Mouse (Mus musculus) adipocyte (in vitro differentiated cells): ENCODE results near the gene Psmd1.

Experiments used
- DNase-seq: peaks from one replicate; pipeline ENCODE4 v3.0.0-alpha.2; 2016; ENCODE audit warnings: low spot score

Gene Psmd1

GRCm38 (mm10) chr1:86156075-86156474 lies 91.9 kb downstream of the Psmd1 start:
- DNase-seq: no peak

DNA sequence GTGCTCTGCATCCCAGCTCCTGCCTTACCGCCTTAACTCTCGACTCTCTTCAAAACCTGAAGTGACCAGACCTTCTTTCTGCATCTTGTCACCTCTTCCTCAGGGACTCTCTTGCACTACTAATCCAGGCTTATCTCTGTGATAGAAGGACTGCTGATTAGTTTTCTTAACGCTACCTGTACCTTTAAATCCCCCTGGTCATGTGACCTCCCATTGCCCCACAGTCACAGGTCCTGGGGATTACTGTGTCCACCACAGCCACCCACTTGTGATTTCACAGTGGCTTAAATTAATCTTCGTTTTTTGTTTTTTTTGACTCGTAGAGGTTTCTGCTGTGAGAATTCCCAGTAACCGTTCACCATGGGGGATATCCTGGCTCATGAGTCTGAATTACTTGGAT lies 92.4 kb downstream of the Psmd1 start:
- DNase-seq: no peak

DNA sequence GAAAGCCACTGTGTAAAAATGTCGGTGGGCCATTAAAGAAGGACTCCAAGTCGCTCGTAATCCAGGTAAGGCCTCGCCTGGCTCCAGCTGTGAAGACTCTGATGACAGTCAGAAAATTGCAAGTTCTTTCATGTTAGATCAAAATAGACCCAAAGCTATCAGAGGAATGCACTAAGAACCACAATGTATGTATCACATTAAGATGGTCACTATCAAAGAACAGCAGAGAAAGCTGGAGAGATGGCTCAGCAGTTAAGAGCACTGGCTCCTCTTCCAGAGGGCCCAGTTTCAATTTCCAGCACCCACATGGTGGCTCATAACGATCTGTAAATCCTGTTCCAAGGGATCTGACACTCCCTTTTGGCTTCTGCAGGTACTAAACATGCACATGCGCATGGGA lies 95.9 kb downstream of the Psmd1 start:
- no peak for DNase-seq

DNA sequence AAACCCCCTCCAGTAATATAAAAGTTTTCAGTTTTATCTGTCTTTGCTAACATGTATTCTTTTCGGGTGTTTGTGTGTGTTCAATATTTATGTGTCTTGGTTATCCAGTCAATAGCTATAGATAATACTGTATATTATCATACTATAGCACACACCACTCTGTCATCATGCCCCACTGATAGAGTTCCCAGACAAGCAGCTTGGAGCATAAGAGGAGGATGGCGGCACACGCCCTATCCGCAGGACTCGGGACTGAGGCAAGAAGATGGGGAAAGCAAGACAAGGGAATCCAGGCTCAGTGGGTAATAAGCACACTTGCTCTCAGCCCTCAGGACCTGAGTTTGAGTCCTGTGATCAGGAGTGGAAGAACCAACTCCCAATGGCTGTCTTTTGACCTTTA lies 96.3 kb downstream of the Psmd1 start:
- DNase-seq: no peak

DNA sequence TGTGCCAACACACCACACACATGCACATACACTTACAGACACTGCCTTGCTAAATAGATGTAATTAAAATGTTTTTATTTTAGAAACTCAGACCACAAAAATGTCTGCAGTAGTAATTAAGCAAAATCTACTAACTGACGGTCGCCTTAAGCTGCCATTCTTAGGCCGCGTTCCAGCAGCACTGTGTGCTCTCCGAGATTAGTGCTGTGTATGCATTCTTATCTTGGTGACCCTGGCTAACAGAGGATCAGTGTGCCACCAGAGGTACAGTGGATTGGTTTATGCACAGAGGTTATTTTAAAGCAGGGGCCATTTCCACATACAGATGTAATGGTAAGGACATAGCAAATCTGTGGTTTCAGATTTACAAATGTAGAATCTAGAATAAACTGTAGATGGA lies 96.9 kb downstream of the Psmd1 start:
- no peak for DNase-seq

DNA sequence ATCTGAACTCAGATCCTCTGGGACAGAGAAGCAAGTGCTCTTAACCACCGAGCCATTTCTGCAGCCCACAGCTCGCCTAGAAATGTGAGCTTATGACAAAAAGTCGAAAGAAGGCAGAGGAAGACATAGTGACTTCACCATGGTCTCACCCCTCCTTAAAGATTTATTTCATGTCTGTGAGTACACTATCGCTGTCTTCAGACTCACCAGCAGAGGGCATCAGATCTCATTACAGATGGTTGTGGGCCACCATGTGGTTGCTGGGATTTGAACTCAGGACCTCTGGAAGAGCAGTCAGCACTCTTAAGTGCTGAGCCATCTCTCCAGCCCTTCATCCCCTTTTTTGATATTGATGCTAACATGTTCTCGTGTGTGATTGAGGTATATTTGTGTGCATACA lies 110.4 kb downstream of the Psmd1 start:
- no peak for DNase-seq

GRCm38 (mm10) chr1:86176066-86176465 lies 111.9 kb downstream of the Psmd1 start:
- no peak for DNase-seq

DNA sequence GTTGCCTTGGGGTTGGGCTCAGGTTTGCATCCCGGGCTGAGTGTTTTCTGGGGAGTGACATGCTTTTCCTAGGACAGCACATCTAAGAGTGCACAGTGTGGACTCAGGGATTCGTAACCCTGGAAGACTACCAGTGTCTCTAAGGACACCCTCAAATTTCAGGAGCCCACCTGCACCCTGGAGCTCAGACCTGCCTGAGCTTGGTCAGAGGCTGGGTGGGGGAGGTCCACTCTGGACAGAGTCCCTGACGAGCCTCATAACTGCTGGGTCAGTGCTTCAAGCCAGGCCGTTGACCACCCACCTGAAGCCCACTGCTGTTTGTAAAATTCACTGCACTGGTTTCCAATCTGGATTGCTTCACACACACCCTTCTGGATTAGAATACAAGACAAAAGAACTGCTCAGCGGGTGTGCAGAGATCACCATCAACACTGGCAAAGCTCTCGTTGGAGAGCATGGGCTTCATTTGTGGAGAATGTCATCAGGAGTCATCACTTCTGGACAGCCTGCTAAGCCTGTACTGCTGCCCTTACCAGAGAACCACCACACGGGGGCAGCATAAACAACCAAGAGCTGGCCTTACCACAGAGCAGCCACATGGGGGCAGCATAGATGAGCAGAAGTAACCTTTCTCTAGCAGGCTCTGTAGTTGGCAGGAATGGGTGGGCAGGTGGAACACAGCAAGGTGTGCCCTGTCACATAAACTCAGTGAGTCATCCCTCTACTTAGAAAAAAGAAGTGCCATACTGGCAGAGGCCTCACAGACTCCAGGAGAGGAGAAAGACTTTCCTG lies 114.5 kb downstream of the Psmd1 start:
- DNase-seq: peak; percentile 93

DNA sequence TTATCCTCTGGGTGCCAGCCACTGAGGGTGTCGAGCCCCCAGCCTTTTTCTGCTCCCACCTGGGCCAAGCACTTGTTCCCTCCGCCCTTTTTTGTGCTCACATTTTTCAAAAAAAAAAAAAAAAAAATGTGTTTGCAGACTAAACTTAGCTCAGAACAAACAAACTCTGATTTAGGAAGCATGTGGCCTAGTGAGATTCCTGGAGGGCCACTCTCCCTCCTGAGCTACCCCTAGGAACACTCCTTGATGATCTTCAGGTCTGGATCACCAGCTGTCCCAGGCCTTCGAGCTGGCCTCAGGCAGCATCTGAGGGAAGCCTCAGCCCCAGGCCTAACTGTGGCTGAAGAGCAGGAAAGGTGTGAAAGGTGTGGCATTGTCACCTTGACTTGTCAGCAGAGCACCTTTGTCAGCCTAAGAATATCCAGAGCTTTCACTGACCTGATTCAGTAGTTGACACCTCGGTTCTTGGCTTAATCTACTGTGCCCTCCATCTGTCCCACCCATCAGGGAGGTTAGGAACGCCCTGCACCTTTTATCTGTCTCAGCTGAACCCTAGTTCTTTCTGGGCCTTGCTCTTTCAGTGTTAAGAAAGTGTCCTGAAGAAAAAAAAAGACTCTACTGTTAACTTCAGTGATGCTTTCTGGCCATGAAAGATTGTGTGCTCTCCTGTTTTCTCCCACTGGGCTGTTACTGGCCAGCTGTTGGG lies 118.0 kb downstream of the Psmd1 start:
- no peak for DNase-seq

- no peak for DNase-seq
Measured at GRCm38 (mm10) chr1:86183577-86184263, 119.5 kb downstream of the Psmd1 start.

DNA sequence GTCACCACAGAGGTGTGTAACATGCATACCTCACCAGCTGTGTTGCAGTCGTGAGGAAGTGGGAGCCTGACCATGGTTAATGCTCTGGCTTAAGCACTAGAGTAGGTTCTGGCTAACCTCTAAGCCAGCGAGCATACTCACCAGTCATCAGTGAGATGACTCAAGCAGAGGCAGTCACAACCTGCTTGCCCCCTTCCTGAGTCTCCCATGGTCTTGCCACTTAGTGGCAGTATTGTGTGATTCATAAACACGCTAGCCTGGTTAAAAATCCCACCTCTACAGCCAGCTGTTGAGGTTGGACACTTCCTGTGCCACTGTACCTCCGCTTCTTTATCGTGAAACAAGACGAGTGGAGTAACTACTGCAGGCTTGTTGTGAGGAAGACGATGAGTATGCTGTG lies 122.6 kb downstream of the Psmd1 start:
- no peak for DNase-seq

GRCm38 (mm10) chr1:86187856-86188255 lies 123.7 kb downstream of the Psmd1 start:
- no peak for DNase-seq

GRCm38 (mm10) chr1:86188271-86188670 lies 124.1 kb downstream of the Psmd1 start:
- DNase-seq: no peak
